Mouse (Mus musculus): Measurements from ENCODE around the gene Nos3. TPM values are rescaled to one million over a fixed set of nuclear protein-coding genes. Genes with fewer than 3 reads are reported as not detected.
"Not testable (repeated sequence)": the region's sequence is repeated elsewhere in the genome, so short reads cannot be mapped to it uniquely, and the experiment has no call there.

Nos3 gene
- total RNA-seq, 4 experiments from 2014 or later = 3.2 to 5.8 (median 4.0) TPM

- DNase-seq (ENCODE audit: low spot score in 2 of 2) = no peak
These were observed 10.2 kb downstream of the Nos3 start for GRCm38 (mm10) chr5:24374666-24375328.

GRCm38 (mm10) chr5:24378700-24379099 is 14.1 kb downstream of the Nos3 start:
- no peak for DNase-seq (ENCODE audit: low spot score in 2 of 2)

- DNase-seq (ENCODE audit: low spot score in 2 of 2) = no peak
These were observed 14.9 kb downstream of the Nos3 start for GRCm38 (mm10) chr5:24379501-24379900.

GRCm38 (mm10) chr5:24380499-24380898 is 15.9 kb downstream of the Nos3 start:
- no peak for DNase-seq (ENCODE audit: low spot score in 2 of 2)

- DNase-seq (ENCODE audit: low spot score in 2 of 2) = no peak
These were observed 16.9 kb downstream of the Nos3 start for GRCm38 (mm10) chr5:24381486-24381885.

- DNase-seq (ENCODE audit: low spot score in 2 of 2) = no peak
These were observed 17.4 kb downstream of the Nos3 start for GRCm38 (mm10) chr5:24381988-24382387.

GRCm38 (mm10) chr5:24383026-24383859 is 18.6 kb downstream of the Nos3 start:
- peak; percentile 78 to 81 for DNase-seq (ENCODE audit: low spot score in 2 of 2)

GRCm38 (mm10) chr5:24384407-24384806 is 19.8 kb downstream of the Nos3 start:
- no peak for DNase-seq (ENCODE audit: low spot score in 2 of 2)

GRCm38 (mm10) chr5:24385374-24385773 is 20.8 kb downstream of the Nos3 start:
- no peak for DNase-seq (ENCODE audit: low spot score in 2 of 2)

- DNase-seq (ENCODE audit: low spot score in 2 of 2) = no peak
These were observed 21.4 kb downstream of the Nos3 start for GRCm38 (mm10) chr5:24385887-24386550.

GRCm38 (mm10) chr5:24387264-24388241 is 22.9 kb downstream of the Nos3 start:
- DNase-seq (ENCODE audit: low spot score in 2 of 2) = peak in 1 of 2 experiments; percentile 47

- no peak for DNase-seq (ENCODE audit: low spot score in 2 of 2)
These were observed 23.8 kb downstream of the Nos3 start for GRCm38 (mm10) chr5:24388246-24388915.

GRCm38 (mm10) chr5:24389011-24389657 is 24.5 kb downstream of the Nos3 start:
- no peak for DNase-seq (ENCODE audit: low spot score in 2 of 2)

- DNase-seq (ENCODE audit: low spot score in 2 of 2) = no peak
These were observed 25.0 kb downstream of the Nos3 start for GRCm38 (mm10) chr5:24389658-24390020.

GRCm38 (mm10) chr5:24391864-24392263 is 27.3 kb downstream of the Nos3 start, which contains the start of gene Atg9b:
TSS of gene Atg9b (minus strand) at chr5:24392143.
- no peak for DNase-seq (ENCODE audit: low spot score in 2 of 2)

- no peak for DNase-seq (ENCODE audit: low spot score in 2 of 2)
These were observed 28.1 kb downstream of the Nos3 start for GRCm38 (mm10) chr5:24392724-24393123.

- DNase-seq (ENCODE audit: low spot score in 2 of 2) = peak; percentile 61 to 62
These were observed 28.9 kb downstream of the Nos3 start, which contains the start of gene Abcb8 for GRCm38 (mm10) chr5:24393392-24393997. TSS of gene Abcb8 (plus strand) at chr5:24393663.

GRCm38 (mm10) chr5:24394165-24394894 is 29.7 kb downstream of the Nos3 start:
- peak; percentile 90 to 94 for DNase-seq (ENCODE audit: low spot score in 2 of 2)

GRCm38 (mm10) chr5:24396254-24396653 is 31.6 kb downstream of the Nos3 start:
- not testable (repeated sequence) for DNase-seq (ENCODE audit: low spot score in 2 of 2)

All from gastrocnemius, adult 8-10 months (tissue).